Mouse (Mus musculus) gastrocnemius, adult 2 months (tissue): ENCODE results near the gene Cryab. TPM values are rescaled to one million over a fixed set of nuclear protein-coding genes. Genes with fewer than 3 reads are reported as not detected.

Source experiments
- DNase-seq: peaks from one replicate; pipeline ENCODE4 v3.0.0; 2022
- H3K27ac ChIP-seq: fragments of 200-600 bp; 2 replicates; pipeline ENCODE4 v1.8.1; 2022; ENCODE audit warnings: mild to moderate bottlenecking
- H3K4me3 ChIP-seq: fragments of 200-600 bp; 2 replicates; pipeline ENCODE4 v1.8.1; 2022; ENCODE audit warnings: mild to moderate bottlenecking, moderate library complexity
- CTCF ChIP-seq: fragments of 200-600 bp; IDR thresholded peaks from 2 replicates; pipeline ENCODE4 v1.8.1; 2022; ENCODE audit warnings: antibody characterized with exemption, mild to moderate bottlenecking, moderate library complexity
- intact Hi-C: fragments of 180-260 bp; cut with DNase I; formaldehyde crosslinking; loops from one replicate; pipeline ENCODE4 v1.15.1; 2025
- total RNA-seq, 2 experiments: library from RNA; stranded (reverse); gene quantifications; 2 replicates each; pipeline ENCODE4 v1.2.3; 2021

Cryab gene
- total RNA-seq, 2 experiments from 2014 or later: 885 to 2,545 TPM

GRCm38 (mm10) chr9:50727171-50727924 is 23.8 kb upstream of the Cryab start:
- intact Hi-C loops: no loop called here
- Histone ChIP-seq H3K4me3 (peak overlapping the region; percentile 84), H3K27ac (peak overlapping the region; percentile 66)
- TF ChIP-seq CTCF: no peak
- DNase-seq: peak; percentile 50

- H3K27ac ChIP-seq: peak overlapping the region; percentile 66
- DNase-seq: peak; percentile 77
- peak; percentile 18; the same call in 1 of the 2 replicates for TF ChIP-seq CTCF
- intact Hi-C loops: no loop called here
- H3K4me3 ChIP-seq: peak overlapping the region; percentile 84
Observed at GRCm38 (mm10) chr9:50727925-50728651, 23.0 kb upstream of the Cryab start.

- no peak for TF ChIP-seq CTCF
- no peak for DNase-seq
- no peak overlapping the region for H3K27ac ChIP-seq
- no peak overlapping the region for H3K4me3 ChIP-seq
- intact Hi-C loops: no loop called here
Observed at GRCm38 (mm10) chr9:50729600-50729999, 21.5 kb upstream of the Cryab start.

- DNase-seq: no peak
- intact Hi-C loops: no loop called here
- no peak for TF ChIP-seq CTCF
Observed at GRCm38 (mm10) chr9:50732560-50732959, 18.6 kb upstream of the Cryab start.

GRCm38 (mm10) chr9:50734989-50735388 is 16.1 kb upstream of the Cryab start:
- TF ChIP-seq CTCF: peak; percentile 85
- no peak overlapping the region for H3K27ac ChIP-seq
- DNase-seq: peak; percentile 62
- intact Hi-C loops: loop anchor here (1.0 kb wide), 1 partner anchor 25 kb away; no protein-coding TSS in a partner anchor
- H3K4me3 ChIP-seq: peak overlapping the region; percentile 33

More at GRCm38 (mm10) chr9:50732560-50732959, 18.6 kb upstream of the Cryab start:
- no peak overlapping the region for H3K4me3 ChIP-seq
- H3K27ac ChIP-seq: no peak overlapping the region

GRCm38 (mm10) chr9:50738914-50739870 is 11.9 kb upstream of the Cryab start, which contains the start of gene Dixdc1:
Gene Dixdc1, minus strand, starts transcription at chr9:50739517.
- TF ChIP-seq CTCF: no peak
- intact Hi-C loops: no loop called here
- peak within 1 kb of the TSS; percentile 62 for H3K27ac ChIP-seq
- peak within 1 kb of the TSS; percentile 71 for H3K4me3 ChIP-seq
- peak; percentile 95 for DNase-seq

- DNase-seq: no peak
- no peak overlapping the region for H3K4me3 ChIP-seq
- H3K27ac ChIP-seq: peak overlapping the region; percentile 61; the same call in 1 of the 2 replicates
- intact Hi-C loops: no loop called here
- no peak for TF ChIP-seq CTCF
Observed at GRCm38 (mm10) chr9:50740867-50741784, 10.0 kb upstream of the Cryab start.

- Histone ChIP-seq H3K27ac (peak overlapping the region; percentile 61), H3K4me3 (no peak overlapping the region)
- intact Hi-C loops: no loop called here
- TF ChIP-seq CTCF: no peak
- no peak for DNase-seq
Observed at GRCm38 (mm10) chr9:50742261-50742660, 8.9 kb upstream of the Cryab start.

GRCm38 (mm10) chr9:50742744-50743143 is 8.4 kb upstream of the Cryab start:
- intact Hi-C loops: no loop called here
- TF ChIP-seq CTCF: no peak
- H3K4me3 ChIP-seq: no peak overlapping the region
- DNase-seq: no peak
- H3K27ac ChIP-seq: peak overlapping the region; percentile 61

GRCm38 (mm10) chr9:50745806-50746205 is 5.3 kb upstream of the Cryab start:
- TF ChIP-seq CTCF: no peak
- DNase-seq: no peak
- Histone ChIP-seq H3K27ac (peak overlapping the region; percentile 85), H3K4me3 (peak overlapping the region; percentile 71)
- intact Hi-C loops: no loop called here

- Histone ChIP-seq H3K4me3 (peak within 1 kb of the TSS; percentile 71), H3K27ac (peak within 1 kb of the TSS; percentile 85)
- intact Hi-C loops: no loop called here
- TF ChIP-seq CTCF: peak; percentile 27; the same call in 1 of the 2 replicates
- peak; percentile 50 for DNase-seq
Observed at GRCm38 (mm10) chr9:50746214-50746677, 4.9 kb upstream of the Cryab start, which contains the start of gene 2310030G06Rik. Gene 2310030G06Rik, minus strand, starts transcription at chr9:50746536.
